Mouse (Mus musculus) lung, embryonic 14.5 days (tissue): ENCODE measurements around the gene Rpp38. TPM values are rescaled to one million over a fixed set of nuclear protein-coding genes. Genes with fewer than 3 reads are reported as not detected.

Source experiments
- ATAC-seq: fragments of 200-750 bp; cut with Nextera tagmentation; 2 replicates; pipeline ENCODE4 v1.8.0; 2017; ENCODE audit warnings: mild to moderate bottlenecking, moderate TSS enrichment, moderate library complexity; ENCODE audit not compliant: insufficient read depth
- DNase-seq: peaks from one replicate; pipeline ENCODE4 v3.0.0-alpha.2; 2015
- H3K27ac ChIP-seq: fragments of 300-500 bp; sonication (generic); 2 replicates; pipeline ENCODE4 v1.5.1; 2014; ENCODE audit warnings: low read depth, mild to moderate bottlenecking, moderate library complexity
- H3K27me3 ChIP-seq: fragments of 300-500 bp; sonication (generic); 2 replicates; pipeline ENCODE4 v1.6.1; 2014; ENCODE audit warnings: low read length, control low read depth; ENCODE audit not compliant: insufficient read depth
- H3K36me3 ChIP-seq: fragments of 300-500 bp; sonication (generic); 2 replicates; pipeline ENCODE4 v1.6.1; 2014; ENCODE audit warnings: control low read depth; ENCODE audit not compliant: insufficient read depth
- H3K4me1 ChIP-seq: fragments of 300-500 bp; sonication (generic); 2 replicates; pipeline ENCODE4 v1.6.1; 2014; ENCODE audit warnings: antibody characterized with exemption, control low read depth; ENCODE audit not compliant: insufficient read depth
- H3K4me2 ChIP-seq: fragments of 300-500 bp; sonication (generic); 2 replicates; pipeline ENCODE4 v1.6.1; 2014; ENCODE audit warnings: mild to moderate bottlenecking
- H3K4me3 ChIP-seq: fragments of 300-500 bp; sonication (generic); 2 replicates; pipeline ENCODE4 v1.5.1; 2014; ENCODE audit warnings: low read depth, low read length
- H3K9ac ChIP-seq: fragments of 300-500 bp; sonication (generic); 2 replicates; pipeline ENCODE4 v1.6.1; 2014
- H3K9me3 ChIP-seq: fragments of 300-500 bp; sonication (generic); 2 replicates; pipeline ENCODE4 v1.6.1; 2016; ENCODE audit warnings: low read depth, low read length, control low read depth
- CTCF ChIP-seq: IDR thresholded peaks from 2 replicates; pipeline ENCODE4 v1.5.1; 2016; ENCODE audit warnings: antibody characterized with exemption, low read depth
- WGBS: fragments of 180-500 bp; shearing (Covaris S2); extraction: QIAGEN DNeasy Blood & Tissue Kit; methylation state at CpG from one replicate; pipeline ENCODE4 v1.1.7; 2014; 5-methylcytosine and 5-hydroxymethylcytosine counted together
- polyA plus RNA-seq: library from polyadenylated mRNA; unstranded; fragments of >200 nt; fragmentation: Nextera tagmentation; extraction: Ambion mirVana; gene quantifications from 2 replicates; pipeline ENCODE4 v1.2.1, GENCODE M21; 2014

The Rpp38 gene
- polyA plus RNA-seq, 1 experiment from 2014 or later, result 26.8 TPM

DNA sequence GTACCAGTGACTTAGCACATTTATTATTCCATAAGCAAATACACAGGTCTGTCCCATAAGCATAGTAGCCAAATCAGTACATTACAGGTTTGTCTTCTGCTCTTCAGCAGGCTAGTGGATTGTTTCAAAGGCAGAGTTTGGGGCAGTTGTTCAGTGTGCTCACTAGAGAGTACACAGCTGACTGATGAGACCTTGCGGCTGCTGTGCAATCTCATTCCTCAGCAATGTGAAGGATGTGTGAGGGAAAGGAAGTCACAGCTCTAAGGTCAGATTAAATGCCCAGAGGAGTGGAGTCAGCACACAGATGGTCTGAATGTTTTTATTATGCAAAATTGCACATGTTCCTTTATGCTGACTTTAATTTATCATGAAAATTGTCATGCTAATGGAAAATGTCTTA is 5.9 kb downstream of the Rpp38 start:
- Histone ChIP-seq H3K27me3 (no peaks in the 10 kb centered on the region), H3K9ac (no peak overlapping the region), H3K4me3 (no peak overlapping the region), H3K4me2 (no peak overlapping the region), H3K9me3 (no peaks in the 10 kb centered on the region), H3K36me3 (peaks cover 65% of the 10 kb centered on the region), H3K27ac (no peak overlapping the region), H3K4me1 (peaks cover 7% of the 10 kb centered on the region; the same call in 1 of the 2 replicates)
- DNase-seq (no peak), ATAC-seq (no peak)
- TF ChIP-seq CTCF, result no peak
- 65% methylated on average over 1 of the region's 1 CpGs for WGBS

DNA sequence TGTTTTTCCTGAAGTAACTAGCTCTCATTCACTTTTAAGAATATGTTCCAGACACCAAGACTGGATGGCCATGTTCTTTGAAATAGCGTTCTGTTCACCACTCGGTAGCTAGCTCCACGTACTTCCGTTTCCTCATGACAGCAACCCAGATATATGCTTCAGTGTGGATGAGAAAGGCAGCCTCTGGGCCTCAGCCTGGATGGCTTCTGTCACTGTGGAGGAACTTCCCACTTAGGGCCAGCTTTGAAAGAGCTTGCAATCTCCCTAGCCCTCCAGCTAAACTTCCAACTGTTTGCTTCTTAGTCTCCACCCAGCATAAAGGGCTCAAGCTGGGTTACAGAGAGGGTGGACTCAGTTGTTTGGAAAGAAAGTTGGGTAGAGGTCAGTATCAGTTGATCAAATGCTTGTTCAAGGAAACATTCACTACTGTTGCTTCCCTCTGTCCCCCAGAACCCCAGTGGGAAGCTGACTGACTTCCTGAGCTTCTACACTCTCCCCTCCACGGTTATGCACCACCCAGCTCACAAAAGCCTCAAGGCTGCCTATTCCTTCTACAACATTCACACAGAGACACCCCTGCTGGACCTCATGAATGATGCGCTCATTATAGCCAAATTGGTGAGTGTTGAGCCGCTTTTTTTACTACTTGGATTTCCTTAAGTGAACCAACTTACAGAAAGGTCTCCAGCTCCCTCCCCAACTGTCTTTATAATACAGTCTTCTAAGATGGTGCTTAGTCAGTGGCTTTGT is 7.9 kb downstream of the Rpp38 start:
- no peak for ATAC-seq
- TF ChIP-seq CTCF, result no peak
- Histone ChIP-seq H3K27ac (no peak overlapping the region), H3K4me2 (no peak overlapping the region), H3K9ac (no peak overlapping the region), H3K4me3 (no peak overlapping the region), H3K36me3 (peaks cover 59% of the 10 kb centered on the region), H3K9me3 (no peaks in the 10 kb centered on the region), H3K27me3 (no peaks in the 10 kb centered on the region), H3K4me1 (no peaks in the 10 kb centered on the region)
- WGBS, result 92% methylated on average over 7 of the region's 7 CpGs
- no peak for DNase-seq

DNA sequence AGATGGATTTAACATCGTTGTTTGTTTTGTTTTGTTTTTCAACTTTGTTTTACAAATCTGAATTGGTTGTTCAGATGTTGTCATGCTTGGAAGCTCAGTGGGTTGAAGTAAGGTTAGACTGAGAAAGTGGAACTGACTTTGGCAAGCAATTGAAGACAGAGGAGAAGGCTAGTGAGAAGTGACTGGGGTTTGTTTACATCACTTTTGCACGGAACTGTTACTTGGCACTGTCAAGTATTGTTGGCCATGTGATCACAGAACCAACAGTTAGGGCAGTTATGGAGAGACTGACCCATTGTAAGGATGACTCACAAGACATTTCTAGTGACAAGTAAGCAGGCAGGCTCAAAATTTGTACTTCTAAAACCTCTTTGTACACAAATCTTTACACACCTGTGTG is 9.3 kb downstream of the Rpp38 start:
- Histone ChIP-seq H3K4me3 (no peak overlapping the region), H3K4me2 (no peak overlapping the region), H3K9ac (no peak overlapping the region), H3K27ac (no peak overlapping the region), H3K9me3 (no peaks in the 10 kb centered on the region), H3K27me3 (no peaks in the 10 kb centered on the region), H3K36me3 (peaks cover 48% of the 10 kb centered on the region), H3K4me1 (no peaks in the 10 kb centered on the region)
- TF ChIP-seq CTCF, result no peak
- WGBS, result 61% methylated on average over 2 of the region's 2 CpGs
- DNase-seq (no peak), ATAC-seq (no peak)

DNA sequence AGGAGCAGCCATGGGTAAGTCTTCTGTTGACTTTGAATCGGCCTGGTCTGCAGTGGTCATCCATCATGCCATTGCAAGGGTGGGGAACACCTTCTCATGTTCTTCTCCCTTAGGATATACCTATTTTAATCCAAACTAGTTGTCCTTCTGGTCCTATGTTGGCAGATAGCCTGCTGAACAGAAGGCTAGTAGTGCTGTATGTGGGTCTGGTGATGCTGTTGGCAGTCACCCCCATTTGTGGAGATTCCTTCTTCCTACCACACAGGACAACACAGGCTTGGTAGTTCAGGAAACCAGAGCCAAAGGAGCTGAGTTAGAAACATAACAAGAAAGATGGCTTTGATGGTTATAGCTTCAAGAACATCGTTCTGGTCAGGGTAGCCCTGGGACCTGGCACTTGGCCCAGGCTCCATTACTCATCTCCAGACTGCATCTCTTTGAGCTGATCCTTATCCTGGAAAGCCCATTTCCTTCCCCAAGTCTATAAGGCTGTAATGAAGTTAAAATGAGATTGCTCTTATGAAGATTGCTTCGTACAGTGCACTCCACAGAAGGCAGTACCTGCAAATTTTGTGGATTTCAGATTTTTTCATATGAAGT is 26.9 kb downstream of the Rpp38 start:
- Histone ChIP-seq H3K9me3 (no peaks in the 10 kb centered on the region), H3K4me1 (no peaks in the 10 kb centered on the region), H3K27ac (no peak overlapping the region), H3K4me2 (no peak overlapping the region), H3K4me3 (no peak overlapping the region), H3K9ac (no peak overlapping the region), H3K36me3 (peaks cover 9% of the 10 kb centered on the region; the same call in 1 of the 2 replicates), H3K27me3 (no peaks in the 10 kb centered on the region)
- DNase-seq, result peak; percentile 62
- no peak for ATAC-seq
- no peak for TF ChIP-seq CTCF
- WGBS, result 51% methylated on average over 3 of the region's 3 CpGs

DNA sequence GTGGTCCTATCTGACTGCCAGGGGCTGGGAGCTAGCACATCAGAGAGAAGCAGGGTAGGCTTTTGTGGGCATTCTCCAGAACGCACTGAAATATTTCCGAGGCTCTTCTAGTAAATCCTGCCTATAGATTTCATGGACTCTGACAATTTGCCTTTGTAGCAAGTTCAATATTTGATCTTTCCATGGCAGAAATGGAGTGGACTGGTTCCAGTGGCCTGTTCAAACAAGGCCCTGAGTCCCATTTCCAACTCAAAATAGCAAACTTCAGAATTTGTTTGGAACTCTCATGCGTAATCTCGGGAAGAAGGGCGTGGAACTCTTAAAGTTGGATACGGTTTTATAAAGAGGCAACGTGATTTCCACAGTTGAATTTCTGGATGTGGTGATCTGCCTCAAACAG is 36.6 kb downstream of the Rpp38 start:
- Histone ChIP-seq H3K4me1 (0 out of 2 replicates have a peak, but pooled peaks cover 2% of the 10 kb centered on the region), H3K9ac (no peak overlapping the region)
- 73% methylated on average over 7 of the region's 7 CpGs for WGBS

DNA sequence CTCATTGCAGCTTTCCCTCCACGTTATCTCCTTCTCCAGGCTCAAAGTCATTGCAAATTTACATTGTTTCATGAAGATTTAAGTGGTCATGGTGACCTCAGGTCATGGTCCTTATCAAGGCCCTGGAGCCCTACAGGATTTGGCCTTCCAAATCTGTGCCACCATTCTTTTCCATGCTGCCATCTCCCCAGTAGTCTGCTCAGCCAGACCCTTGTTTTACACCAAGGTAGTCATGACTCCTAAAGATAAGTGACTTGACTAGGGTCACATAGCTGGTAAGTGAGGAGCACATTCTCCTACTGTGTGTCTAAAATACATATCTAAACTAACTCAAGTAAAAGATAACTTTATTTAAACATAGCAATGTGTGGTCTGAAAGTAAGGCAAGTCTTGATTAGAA is 40.3 kb downstream of the Rpp38 start:
- Histone ChIP-seq H3K9ac (no peak overlapping the region), H3K27me3 (no peaks in the 10 kb centered on the region), H3K4me1 (0 out of 2 replicates have a peak, but pooled peaks cover 2% of the 10 kb centered on the region), H3K27ac (no peak overlapping the region), H3K4me2 (no peak overlapping the region), H3K9me3 (no peaks in the 10 kb centered on the region), H3K36me3 (no peaks in the 10 kb centered on the region), H3K4me3 (no peak overlapping the region)
- no peak for TF ChIP-seq CTCF
- no peak for ATAC-seq
- WGBS, result 74% methylated on average over 1 of the region's 1 CpGs
- no peak for DNase-seq

More for the DNA sequence above, 36.6 kb downstream of the Rpp38 start:
- TF ChIP-seq CTCF, result no peak
- Histone ChIP-seq H3K4me2 (no peak overlapping the region), H3K36me3 (no peaks in the 10 kb centered on the region), H3K9me3 (no peaks in the 10 kb centered on the region), H3K27me3 (no peaks in the 10 kb centered on the region), H3K4me3 (no peak overlapping the region), H3K27ac (peak overlapping the region; percentile 54; the same call in 1 of the 2 replicates)
- no peak for ATAC-seq
- DNase-seq, result peak; percentile 40

DNA sequence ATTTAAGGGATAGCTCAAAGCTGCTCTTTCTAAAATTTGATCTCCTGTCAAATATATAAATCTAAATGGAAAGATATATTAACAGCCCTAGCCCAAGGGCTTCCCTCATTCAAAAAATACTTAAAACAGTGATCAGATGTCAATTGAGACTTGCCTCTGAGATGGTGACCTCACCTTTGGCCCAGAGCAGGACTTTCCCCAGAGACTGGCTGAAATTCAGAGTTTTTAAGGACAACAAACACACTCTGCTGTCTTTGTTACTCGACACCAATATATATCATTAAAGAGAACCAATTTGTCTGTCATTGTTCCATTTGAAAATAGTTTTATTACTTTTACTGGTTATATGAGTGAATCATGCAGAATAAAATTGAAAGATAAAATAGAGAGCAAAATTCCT is 42.9 kb downstream of the Rpp38 start:
- ATAC-seq (no peak), DNase-seq (no peak)
- no peak overlapping the region for H3K9ac ChIP-seq
- TF ChIP-seq CTCF, result no peak
- H3K27ac ChIP-seq, result no peak overlapping the region
- H3K4me2 ChIP-seq, result no peak overlapping the region
- H3K9me3 ChIP-seq, result no peaks in the 10 kb centered on the region
- 0 out of 2 replicates have a peak, but pooled peaks cover 4% of the 10 kb centered on the region for H3K4me1 ChIP-seq
- H3K4me3 ChIP-seq, result no peak overlapping the region
- H3K36me3 ChIP-seq, result no peaks in the 10 kb centered on the region
- WGBS, result 72% methylated on average over 1 of the region's 1 CpGs
- no peaks in the 10 kb centered on the region for H3K27me3 ChIP-seq
